Mouse (Mus musculus) MN1 (cell line): Measurements from ENCODE around the gene Ttc30b.
"Not testable (repeated sequence)": the region's sequence is repeated elsewhere in the genome, so short reads cannot be mapped to it uniquely, and the experiment has no call there.

Source experiments
- DNase-seq: peaks from one replicate; pipeline ENCODE4 v3.0.0-alpha.2; 2016; ENCODE audit warnings: low spot score

The Ttc30b gene

DNA sequence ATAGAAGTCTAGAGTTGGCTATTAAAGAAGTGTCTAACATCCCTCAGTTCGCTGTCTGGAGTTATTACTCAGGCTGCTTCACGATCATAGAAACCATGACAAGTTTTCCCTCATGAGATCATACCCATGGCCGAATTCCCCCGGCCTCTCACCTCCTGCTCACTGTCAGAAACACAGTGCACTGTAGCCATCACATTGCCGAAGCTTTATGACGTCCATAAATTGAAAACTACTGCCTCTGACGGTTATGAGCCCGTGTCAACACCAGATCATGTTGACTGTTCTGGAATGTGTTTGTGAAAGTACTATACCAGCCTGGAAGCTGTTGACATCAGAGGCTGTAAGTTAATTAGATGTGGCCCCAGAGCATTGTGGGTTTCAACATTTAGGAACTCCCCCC, 12.3 kb upstream of the Ttc30b start:
- DNase-seq, result no peak

- DNase-seq, result peak; percentile 28
Measured at GRCm38 (mm10) chr2:75937520-75938116, 767 bp downstream of the Ttc30b start.

- not testable (repeated sequence) for DNase-seq
Measured at GRCm38 (mm10) chr2:75936685-75937084, 1.7 kb downstream of the Ttc30b start.

DNA sequence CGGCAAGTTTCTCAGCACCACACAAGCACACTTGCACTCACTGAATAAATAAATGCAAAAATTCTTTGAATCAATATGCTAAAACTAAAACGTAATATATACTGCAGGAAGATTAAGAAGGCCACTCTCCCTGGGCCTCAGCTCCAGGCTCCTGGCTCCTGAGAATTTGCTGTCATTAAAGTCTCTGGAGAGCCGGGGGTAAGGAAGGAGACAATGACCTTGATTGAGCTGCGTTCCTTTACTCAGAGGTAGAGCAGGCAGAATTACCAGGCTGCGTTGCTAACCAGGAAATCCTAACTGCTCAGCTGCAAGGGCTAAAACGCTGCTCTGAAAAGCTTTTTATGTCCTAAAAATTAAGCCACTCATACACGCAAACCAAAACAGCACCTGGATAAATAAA, 4.8 kb downstream of the Ttc30b start:
- DNase-seq, result peak; percentile 18

GRCm38 (mm10) chr2:75930941-75931340, 7.4 kb downstream of the Ttc30b start:
- no peak for DNase-seq

GRCm38 (mm10) chr2:75929786-75930444, 8.5 kb downstream of the Ttc30b start:
- peak; percentile 34 for DNase-seq

DNA sequence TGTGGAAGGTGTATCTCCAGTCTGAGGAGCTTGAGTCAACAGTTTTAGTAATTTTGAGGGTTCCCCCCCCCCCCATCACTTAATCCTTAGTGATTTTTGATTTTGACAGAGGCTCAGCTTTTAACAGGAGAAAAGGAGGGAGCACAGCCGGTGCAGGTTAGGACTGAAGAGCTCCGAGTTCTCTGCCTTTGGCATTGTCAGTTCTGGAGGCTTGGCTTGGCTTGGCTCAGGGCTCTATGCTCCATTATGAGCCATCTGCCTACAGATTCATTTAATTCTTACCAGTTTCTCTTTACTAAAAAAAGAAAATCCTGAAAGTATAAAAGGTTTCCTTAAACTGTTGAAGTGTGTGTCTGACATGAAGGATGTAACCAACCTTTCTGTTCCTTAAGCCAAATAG, 9.2 kb downstream of the Ttc30b start:
- no peak for DNase-seq

GRCm38 (mm10) chr2:75928011-75928410, 10.4 kb downstream of the Ttc30b start:
- DNase-seq, result no peak

DNA sequence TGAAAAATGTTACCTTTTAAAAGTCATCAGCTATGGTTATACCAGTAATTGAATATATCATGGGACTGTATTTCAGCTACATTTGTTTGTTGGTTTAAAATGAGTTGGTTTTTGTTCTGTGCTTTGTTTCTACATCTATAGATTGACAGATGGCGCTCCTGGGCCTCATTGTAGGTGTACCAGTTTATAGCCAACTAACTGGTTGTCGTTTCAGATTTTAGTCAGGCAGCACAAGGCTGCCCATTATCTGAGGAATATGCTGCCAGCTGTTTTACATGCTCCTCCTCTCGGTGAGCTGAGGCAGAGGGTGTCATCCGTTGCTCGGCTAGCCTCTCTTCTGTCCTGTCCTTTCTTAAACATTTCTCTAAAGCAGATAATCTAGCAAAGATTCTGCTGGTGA, 12.3 kb downstream of the Ttc30b start:
- DNase-seq, result no peak

- no peak for DNase-seq
Measured at GRCm38 (mm10) chr2:75923807-75924340, 14.5 kb downstream of the Ttc30b start.

GRCm38 (mm10) chr2:75915040-75915439, 23.3 kb downstream of the Ttc30b start:
- DNase-seq, result no peak

- DNase-seq, result no peak
Measured at GRCm38 (mm10) chr2:75907142-75907541, 31.2 kb downstream of the Ttc30b start.

DNA sequence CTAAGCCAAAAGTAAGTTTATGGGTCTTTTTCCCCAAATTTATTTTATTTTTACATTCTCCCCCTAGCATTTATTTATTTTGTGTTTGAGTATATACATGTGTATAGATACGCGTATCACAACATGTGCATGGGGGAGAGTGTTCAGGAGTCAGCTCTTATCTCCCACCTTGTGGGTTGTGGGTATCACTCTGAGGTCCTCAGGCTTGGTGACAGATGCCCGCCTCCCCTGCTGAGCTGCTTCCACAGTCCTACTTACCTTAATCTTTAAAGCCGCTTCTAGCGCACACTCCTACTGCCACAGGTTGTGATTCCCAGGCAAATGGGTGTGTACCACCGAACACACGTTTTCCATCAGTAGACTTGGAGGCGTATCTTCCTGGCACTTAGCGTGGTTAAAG, 36.5 kb downstream of the Ttc30b start:
- DNase-seq, result no peak

GRCm38 (mm10) chr2:75900281-75900680, 38.1 kb downstream of the Ttc30b start:
- DNase-seq, result no peak

- DNase-seq, result no peak
Measured at GRCm38 (mm10) chr2:75895711-75896110, 42.7 kb downstream of the Ttc30b start.

GRCm38 (mm10) chr2:75891981-75892380, 46.4 kb downstream of the Ttc30b start:
- no peak for DNase-seq
